Mouse (Mus musculus): ENCODE data around the gene Rnf220.

DNA sequence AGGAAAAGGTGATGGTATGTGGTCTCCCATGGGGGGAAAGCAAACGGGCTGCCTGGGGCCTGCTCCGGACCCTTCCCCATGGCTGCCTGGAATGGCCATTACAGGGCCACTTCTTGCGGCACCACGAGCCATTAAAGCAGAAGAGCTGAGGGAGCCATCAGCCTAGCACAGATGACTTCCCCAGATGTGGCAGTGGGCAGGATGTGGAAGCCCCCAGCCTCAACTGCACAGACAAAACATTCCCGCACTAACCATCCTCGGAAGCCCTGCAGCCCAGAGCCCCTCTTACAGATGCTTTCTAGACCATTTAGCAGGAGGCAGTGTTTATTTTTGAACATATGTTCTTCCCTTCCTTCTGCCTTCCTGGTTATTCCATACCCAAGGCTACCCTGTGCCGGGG lies 103.8 kb downstream of the Rnf220 start:
- no peak for TF ChIP-seq CTCF (IDR thresholded peaks at IDR 0.05; ENCODE audit: low read depth)
- no peak for TF ChIP-seq EP300 (IDR thresholded peaks at IDR 0.05; ENCODE audit: low read depth)

Data from liver, postnatal 0 days (tissue).